Mouse (Mus musculus): Measurements from ENCODE around the gene Hist1h4j. TPM values are rescaled to one million over a fixed set of nuclear protein-coding genes. Genes with fewer than 3 reads are reported as not detected.
"Not testable (repeated sequence)": the region's sequence is repeated elsewhere in the genome, so short reads cannot be mapped to it uniquely, and the experiment has no call there.

Hist1h4j gene
- 8.2 and 13.4 TPM in 2 replicates for polyA plus RNA-seq (2011; ENCODE audit: insufficient read depth, insufficient read length, low read depth, missing spikeins)

- H3K9ac ChIP-seq (ENCODE audit: low read depth, poor library complexity, severe bottlenecking) = peak within 1 kb of the TSS; percentile 64
- not testable (repeated sequence) for H3K4me1 ChIP-seq (ENCODE audit: control insufficient read depth, insufficient read depth, low read length); H3K27me3 ChIP-seq (ENCODE audit: control insufficient read depth, insufficient read depth, low read length, poor library complexity, severe bottlenecking); H3K9me3 ChIP-seq (replicated peaks; ENCODE audit: control insufficient read depth, insufficient read depth, low read length, poor library complexity, severe bottlenecking); H3K36me3 ChIP-seq (ENCODE audit: control insufficient read depth, insufficient read depth, low read length, poor library complexity, severe bottlenecking)
- peak within 1 kb of the TSS; percentile 87 for H3K27ac ChIP-seq (ENCODE audit: insufficient read depth, low read length)
- peak; percentile 82; the same call in 1 of the 2 replicates for TF ChIP-seq EP300 (IDR thresholded peaks at IDR 0.05; ENCODE audit: insufficient read depth, low read depth, low read length)
- TF ChIP-seq POLR2A (IDR thresholded peaks at IDR 0.05; ENCODE audit: insufficient read depth, low read length) = peak; percentile 91
- peak within 1 kb of the TSS; percentile 59 for H3K4me3 ChIP-seq (ENCODE audit: low read depth, low read length)
Observed at GRCm38 (mm10) chr13:21734906-21735767, at the start of gene Hist1h4j. TSS of gene Hist1h4j (plus strand) at chr13:21735064.

DNA sequence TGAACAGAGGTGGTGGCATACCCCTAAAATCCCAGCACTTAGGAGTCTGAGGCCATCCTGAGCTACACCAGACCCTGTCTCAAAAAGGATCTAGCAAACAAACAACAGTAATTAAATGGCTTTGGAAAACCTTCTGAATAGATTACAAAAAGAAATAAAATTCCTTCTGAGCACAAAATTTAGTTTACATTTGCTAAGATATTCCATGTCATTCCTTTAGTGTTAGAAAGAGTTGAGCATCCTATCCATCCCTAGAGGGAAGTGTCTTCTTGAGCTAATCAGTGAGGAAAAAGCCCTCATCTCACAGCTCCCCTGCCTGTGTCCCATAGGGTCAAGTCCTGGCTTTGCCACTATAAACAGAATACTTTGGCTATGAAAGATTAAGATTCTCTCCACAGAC is 37.1 kb upstream of the Hist1h4j start, which contains the start of gene Olfr1359:
Gene Olfr1359 (plus strand): TSS at position 301 of the 400 bp plus-strand sequence.
- TF ChIP-seq POLR2A (IDR thresholded peaks at IDR 0.05; ENCODE audit: insufficient read depth, low read length) (no peak), EP300 (IDR thresholded peaks at IDR 0.05; ENCODE audit: insufficient read depth, low read depth, low read length) (no peak), CTCF (IDR thresholded peaks at IDR 0.05; ENCODE audit: low read depth, low read length) (no peak)
- Histone ChIP-seq H3K9ac (ENCODE audit: low read depth, poor library complexity, severe bottlenecking) (no peak within 1 kb of the TSS), H3K27ac (ENCODE audit: insufficient read depth, low read length) (no peak within 1 kb of the TSS), H3K36me3 (ENCODE audit: control insufficient read depth, insufficient read depth, low read length, poor library complexity, severe bottlenecking) (no peaks in the 10 kb centered on the region), H3K27me3 (ENCODE audit: control insufficient read depth, insufficient read depth, low read length, poor library complexity, severe bottlenecking) (no peaks in the 10 kb centered on the region), H3K4me1 (ENCODE audit: control insufficient read depth, insufficient read depth, low read length) (no peaks in the 10 kb centered on the region), H3K9me3 (replicated peaks; ENCODE audit: control insufficient read depth, insufficient read depth, low read length, poor library complexity, severe bottlenecking) (no peaks in the 10 kb centered on the region), H3K4me3 (ENCODE audit: low read depth, low read length) (no peak within 1 kb of the TSS)

DNA sequence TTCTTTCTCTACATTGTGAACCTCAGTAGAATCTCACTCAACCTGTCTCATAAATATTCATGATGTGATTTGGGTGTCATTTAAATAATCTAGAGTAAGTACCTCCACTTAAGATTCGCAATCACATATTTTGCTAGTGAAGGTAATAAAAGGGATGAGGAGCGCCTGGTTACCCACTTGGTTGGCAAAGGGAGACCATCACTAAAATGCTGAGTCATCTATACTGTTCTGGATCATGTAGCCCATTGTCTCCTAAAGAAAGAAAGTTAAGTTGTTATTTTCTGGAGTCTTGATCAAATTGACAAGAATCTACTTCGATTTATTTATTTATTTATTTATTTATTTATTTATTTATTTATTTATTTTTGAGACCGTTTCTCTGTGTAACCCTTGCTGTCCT is 28.2 kb upstream of the Hist1h4j start:
- Histone ChIP-seq H3K27ac (ENCODE audit: insufficient read depth, low read length) (no peak overlapping the region), H3K9me3 (replicated peaks; ENCODE audit: control insufficient read depth, insufficient read depth, low read length, poor library complexity, severe bottlenecking) (no peaks in the 10 kb centered on the region), H3K27me3 (ENCODE audit: control insufficient read depth, insufficient read depth, low read length, poor library complexity, severe bottlenecking) (no peaks in the 10 kb centered on the region), H3K9ac (ENCODE audit: low read depth, poor library complexity, severe bottlenecking) (no peak overlapping the region), H3K4me1 (ENCODE audit: control insufficient read depth, insufficient read depth, low read length) (no peaks in the 10 kb centered on the region), H3K4me3 (ENCODE audit: low read depth, low read length) (no peak overlapping the region), H3K36me3 (ENCODE audit: control insufficient read depth, insufficient read depth, low read length, poor library complexity, severe bottlenecking) (no peaks in the 10 kb centered on the region)
- TF ChIP-seq EP300 (IDR thresholded peaks at IDR 0.05; ENCODE audit: insufficient read depth, low read depth, low read length) (no peak), CTCF (IDR thresholded peaks at IDR 0.05; ENCODE audit: low read depth, low read length) (no peak), POLR2A (IDR thresholded peaks at IDR 0.05; ENCODE audit: insufficient read depth, low read length) (no peak)

DNA sequence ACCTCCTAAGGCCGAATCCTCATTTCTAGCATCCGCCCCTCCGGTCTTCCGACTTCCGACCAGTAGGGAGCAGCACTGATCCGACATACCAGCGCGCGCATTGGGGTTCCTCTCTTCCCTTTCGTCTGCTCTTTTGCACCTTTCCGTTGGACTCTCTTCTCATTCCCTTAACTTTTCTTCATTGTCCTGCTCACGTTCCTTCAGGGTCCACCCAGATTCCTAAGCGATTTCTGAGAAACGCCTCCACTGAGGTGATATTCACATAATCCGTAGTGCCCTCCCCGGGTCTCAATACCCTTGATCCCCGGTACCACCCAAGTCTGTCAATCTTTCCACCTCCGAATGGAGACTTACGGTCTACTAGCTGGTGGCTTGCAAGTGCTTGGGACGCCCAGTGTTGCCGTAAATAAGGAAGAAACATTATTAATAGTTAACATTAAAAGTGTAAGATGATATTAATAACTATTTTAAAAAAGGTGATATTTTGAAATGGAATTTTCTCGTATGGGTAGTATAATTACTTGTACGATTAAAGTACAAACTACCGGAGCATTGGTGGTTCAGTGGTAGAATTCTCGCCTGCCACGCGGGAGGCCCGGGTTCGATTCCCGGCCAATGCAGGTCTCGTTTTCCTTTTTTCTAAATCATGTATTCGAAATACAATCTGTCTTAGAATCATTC is 24.7 kb upstream of the Hist1h4j start:
- H3K27ac ChIP-seq (ENCODE audit: insufficient read depth, low read length) = peak overlapping the region; percentile 86
- no peaks in the 10 kb centered on the region for H3K9me3 ChIP-seq (replicated peaks; ENCODE audit: control insufficient read depth, insufficient read depth, low read length, poor library complexity, severe bottlenecking)
- TF ChIP-seq EP300 (IDR thresholded peaks at IDR 0.05; ENCODE audit: insufficient read depth, low read depth, low read length) (no peak), POLR2A (IDR thresholded peaks at IDR 0.05; ENCODE audit: insufficient read depth, low read length) (no peak), CTCF (IDR thresholded peaks at IDR 0.05; ENCODE audit: low read depth, low read length) (peak; percentile 78)
- H3K36me3 ChIP-seq (ENCODE audit: control insufficient read depth, insufficient read depth, low read length, poor library complexity, severe bottlenecking) = no peaks in the 10 kb centered on the region
- H3K4me1 ChIP-seq (ENCODE audit: control insufficient read depth, insufficient read depth, low read length) = no peaks in the 10 kb centered on the region
- H3K9ac ChIP-seq (ENCODE audit: low read depth, poor library complexity, severe bottlenecking) = peak overlapping the region; percentile 66
- H3K4me3 ChIP-seq (ENCODE audit: low read depth, low read length) = peak overlapping the region; percentile 89
- H3K27me3 ChIP-seq (ENCODE audit: control insufficient read depth, insufficient read depth, low read length, poor library complexity, severe bottlenecking) = no peaks in the 10 kb centered on the region

GRCm38 (mm10) chr13:21710821-21711525 is 23.9 kb upstream of the Hist1h4j start:
- no peaks in the 10 kb centered on the region for H3K36me3 ChIP-seq (ENCODE audit: control insufficient read depth, insufficient read depth, low read length, poor library complexity, severe bottlenecking)
- TF ChIP-seq POLR2A (IDR thresholded peaks at IDR 0.05; ENCODE audit: insufficient read depth, low read length) = no peak
- 0 out of 2 replicates have a peak, but pooled peaks have one; percentile 12 for TF ChIP-seq EP300 (IDR thresholded peaks at IDR 0.05; ENCODE audit: insufficient read depth, low read depth, low read length)
- no peaks in the 10 kb centered on the region for H3K27me3 ChIP-seq (ENCODE audit: control insufficient read depth, insufficient read depth, low read length, poor library complexity, severe bottlenecking)
- peak overlapping the region; percentile 78 for H3K9ac ChIP-seq (ENCODE audit: low read depth, poor library complexity, severe bottlenecking)
- no peaks in the 10 kb centered on the region for H3K4me1 ChIP-seq (ENCODE audit: control insufficient read depth, insufficient read depth, low read length)
- no peak overlapping the region for H3K27ac ChIP-seq (ENCODE audit: insufficient read depth, low read length)
- H3K9me3 ChIP-seq (replicated peaks; ENCODE audit: control insufficient read depth, insufficient read depth, low read length, poor library complexity, severe bottlenecking) = no peaks in the 10 kb centered on the region
- peak overlapping the region; percentile 90 for H3K4me3 ChIP-seq (ENCODE audit: low read depth, low read length)
